Mouse (Mus musculus): Measurements from ENCODE around the gene Panx2. TPM values are rescaled to one million over a fixed set of nuclear protein-coding genes. Genes with fewer than 3 reads are reported as not detected.

Panx2 gene
- polyA plus RNA-seq, 1 experiment: 105 TPM

GRCm38 (mm10) chr15:89070606-89071005 is 11.1 kb downstream of the Panx2 start:
- Histone ChIP-seq H3K4me1 (ENCODE audit: control insufficient read depth, insufficient read depth, low read length) (no peaks in the 10 kb centered on the region; the same call in 1 of the 2 replicates), H3K27ac (ENCODE audit: insufficient read depth, low read length) (no peak overlapping the region), H3K4me3 (ENCODE audit: insufficient read depth, low read length) (no peak overlapping the region)
- TF ChIP-seq POLR2A (IDR thresholded peaks at IDR 0.05; ENCODE audit: extremely low read depth, insufficient read depth, low read length): no peak
- no peak for TF ChIP-seq CTCF (IDR thresholded peaks at IDR 0.05; ENCODE audit: extremely low read depth, insufficient read depth, low read length)

DNA sequence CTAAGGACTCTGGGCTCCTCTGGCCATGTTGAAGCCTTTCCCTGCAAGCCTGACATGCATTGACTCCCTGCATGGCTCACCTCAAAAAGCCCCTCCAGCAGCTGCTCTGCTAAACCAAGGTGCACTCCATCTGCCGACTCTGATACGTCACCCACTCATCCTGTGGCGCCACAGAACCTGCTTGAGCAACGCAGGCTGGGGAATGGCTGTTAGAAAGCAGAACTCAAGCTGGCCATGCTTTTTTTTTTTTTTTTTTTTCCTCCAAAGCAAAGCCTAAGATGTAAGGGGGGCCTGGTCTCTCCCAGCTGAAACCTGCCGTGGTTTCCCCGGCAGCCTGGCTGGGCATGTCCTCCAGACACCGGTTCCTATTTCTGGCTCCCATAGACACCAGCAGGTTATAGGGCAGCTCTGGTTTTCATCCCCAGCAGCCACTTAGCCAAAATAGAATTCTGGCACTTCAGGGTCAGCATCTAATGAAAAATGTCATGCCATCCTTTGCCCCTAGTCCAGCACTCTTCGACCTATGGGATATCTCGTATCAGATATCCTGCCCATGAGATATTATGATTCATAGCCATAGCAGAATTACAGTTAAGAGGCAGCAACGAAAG is 14.6 kb downstream of the Panx2 start:
- peaks cover 3% of the 10 kb centered on the region; the same call in 1 of the 2 replicates for H3K4me1 ChIP-seq (ENCODE audit: control insufficient read depth, insufficient read depth, low read length)
- TF ChIP-seq POLR2A (IDR thresholded peaks at IDR 0.05; ENCODE audit: extremely low read depth, insufficient read depth, low read length) (no peak), CTCF (IDR thresholded peaks at IDR 0.05; ENCODE audit: extremely low read depth, insufficient read depth, low read length) (no peak)
- no peak overlapping the region for H3K4me3 ChIP-seq (ENCODE audit: insufficient read depth, low read length)
- no peak overlapping the region for H3K27ac ChIP-seq (ENCODE audit: insufficient read depth, low read length)

DNA sequence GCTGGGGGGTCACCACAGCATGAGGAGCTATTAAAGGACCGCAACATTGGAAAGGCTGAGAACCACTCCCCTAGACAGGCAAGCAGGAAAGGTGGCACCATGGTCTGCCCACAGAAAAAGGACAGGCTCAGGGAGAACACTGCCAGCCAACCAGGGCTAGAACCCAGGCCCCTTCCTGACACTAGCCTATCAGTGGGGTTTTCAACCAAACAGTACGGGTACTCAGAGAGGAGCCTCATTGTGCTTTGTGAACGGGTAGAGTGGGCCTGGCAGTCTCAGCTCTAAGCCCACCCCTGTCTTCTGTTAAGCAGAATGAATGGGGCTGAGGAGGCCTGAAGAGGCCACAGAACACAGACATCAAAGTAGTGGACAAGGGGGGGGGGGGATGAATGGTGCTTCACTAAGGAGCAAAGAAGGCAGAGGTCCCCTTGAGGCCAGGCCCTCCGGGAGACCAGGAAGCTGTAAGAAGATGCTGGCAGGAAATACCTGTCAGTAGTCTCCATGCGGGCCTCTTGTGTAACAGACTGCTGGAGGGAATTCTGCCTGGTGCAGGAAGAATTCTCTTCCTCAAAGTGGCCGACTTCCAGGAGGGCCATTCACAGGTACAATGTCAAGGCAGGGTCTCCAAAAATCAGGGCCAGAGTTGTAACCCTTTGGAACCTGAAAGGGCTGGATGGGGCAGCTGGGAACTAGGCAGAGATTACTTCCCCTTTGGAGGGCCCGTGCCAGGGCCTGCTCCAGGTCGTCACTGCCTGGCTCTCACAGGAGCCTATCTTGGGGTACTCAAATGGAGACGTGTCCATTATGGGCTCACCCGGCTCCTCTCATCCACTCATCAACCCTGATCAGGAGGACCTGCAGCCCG is 15.3 kb downstream of the Panx2 start, which contains the start of gene Trabd:
Gene Trabd (plus strand): TSS at position 512 of the 865 bp plus-strand sequence.
- H3K4me1 ChIP-seq (ENCODE audit: control insufficient read depth, insufficient read depth, low read length): peaks cover 3% of the 10 kb centered on the region; the same call in 1 of the 2 replicates
- no peak for TF ChIP-seq POLR2A (IDR thresholded peaks at IDR 0.05; ENCODE audit: extremely low read depth, insufficient read depth, low read length)
- no peak for TF ChIP-seq CTCF (IDR thresholded peaks at IDR 0.05; ENCODE audit: extremely low read depth, insufficient read depth, low read length)
- H3K27ac ChIP-seq (ENCODE audit: insufficient read depth, low read length): peak within 1 kb of the TSS; percentile 62
- H3K4me3 ChIP-seq (ENCODE audit: insufficient read depth, low read length): peak within 1 kb of the TSS; percentile 48

GRCm38 (mm10) chr15:89075478-89076147 is 16.1 kb downstream of the Panx2 start:
- 0 out of 2 replicates have a peak, but pooled peaks have one; percentile 4 for TF ChIP-seq POLR2A (IDR thresholded peaks at IDR 0.05; ENCODE audit: extremely low read depth, insufficient read depth, low read length)
- no peak for TF ChIP-seq CTCF (IDR thresholded peaks at IDR 0.05; ENCODE audit: extremely low read depth, insufficient read depth, low read length)
- peaks cover 3% of the 10 kb centered on the region; the same call in 1 of the 2 replicates for H3K4me1 ChIP-seq (ENCODE audit: control insufficient read depth, insufficient read depth, low read length)
- H3K27ac ChIP-seq (ENCODE audit: insufficient read depth, low read length): peak overlapping the region; percentile 62
- peak overlapping the region; percentile 48 for H3K4me3 ChIP-seq (ENCODE audit: insufficient read depth, low read length)

DNA sequence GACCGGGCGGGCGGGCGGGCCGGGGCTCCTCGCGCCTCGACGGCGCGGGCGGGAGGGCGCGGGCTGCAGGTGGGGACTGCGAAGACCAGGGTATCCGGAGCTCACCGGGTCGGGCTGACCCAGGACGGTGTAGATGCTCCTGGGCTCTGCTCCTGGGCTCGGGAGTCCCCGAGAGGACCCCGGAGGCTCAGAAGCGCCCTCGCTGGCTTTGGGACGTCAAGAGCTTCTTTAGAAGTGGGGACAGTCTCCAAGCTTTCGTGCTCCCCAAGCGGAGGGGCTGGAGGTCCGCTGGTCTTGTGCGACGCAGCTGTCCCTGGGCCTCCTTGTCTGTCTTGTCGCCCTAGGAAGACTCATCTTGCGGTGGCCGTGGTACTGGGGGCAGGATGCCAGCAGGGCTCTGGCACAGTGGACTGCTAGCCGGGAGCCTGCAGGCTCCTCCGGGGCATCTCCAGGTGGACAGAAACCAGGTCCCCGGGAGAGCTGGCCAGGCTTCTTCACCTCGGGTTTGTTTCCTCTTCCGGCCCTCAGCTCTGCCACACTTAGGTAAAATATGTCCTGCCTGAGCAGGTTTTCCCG is 16.7 kb downstream of the Panx2 start:
- H3K4me3 ChIP-seq (ENCODE audit: insufficient read depth, low read length): peak overlapping the region; percentile 48
- no peak for TF ChIP-seq CTCF (IDR thresholded peaks at IDR 0.05; ENCODE audit: extremely low read depth, insufficient read depth, low read length)
- TF ChIP-seq POLR2A (IDR thresholded peaks at IDR 0.05; ENCODE audit: extremely low read depth, insufficient read depth, low read length): no peak
- H3K4me1 ChIP-seq (ENCODE audit: control insufficient read depth, insufficient read depth, low read length): peaks cover 3% of the 10 kb centered on the region; the same call in 1 of the 2 replicates
- H3K27ac ChIP-seq (ENCODE audit: insufficient read depth, low read length): no peak overlapping the region

DNA sequence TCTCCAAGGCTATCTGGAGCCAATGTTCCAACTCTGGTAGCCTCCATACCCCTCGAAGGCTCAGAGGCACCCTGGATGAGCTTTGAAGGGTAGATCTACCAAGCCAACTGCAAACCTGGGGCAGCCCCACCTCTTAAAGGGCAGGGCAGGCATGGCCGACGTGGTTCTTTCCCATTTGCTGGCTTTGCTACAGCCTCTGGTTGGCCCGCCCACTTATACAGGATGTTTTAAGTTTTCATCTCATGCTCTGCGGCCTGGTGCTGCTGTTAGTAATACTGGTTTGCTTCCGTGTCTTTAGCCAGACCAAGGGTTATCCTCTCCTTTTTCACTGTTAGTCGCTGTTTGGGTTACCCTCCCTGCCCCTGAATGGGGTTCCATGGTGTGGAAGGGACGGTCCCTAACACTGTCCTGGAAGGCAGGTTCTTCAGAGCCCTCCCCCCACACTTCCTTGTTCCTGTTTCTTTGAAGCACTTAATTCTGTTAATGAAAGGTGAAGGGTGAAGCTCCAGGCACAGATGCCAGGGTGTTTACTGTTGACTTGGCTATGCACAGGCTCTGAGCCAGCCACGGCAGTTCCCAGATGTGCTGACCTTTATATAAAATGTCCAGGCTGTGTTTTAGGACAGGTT is 18.8 kb downstream of the Panx2 start:
- no peak for TF ChIP-seq CTCF (IDR thresholded peaks at IDR 0.05; ENCODE audit: extremely low read depth, insufficient read depth, low read length)
- no peak for TF ChIP-seq POLR2A (IDR thresholded peaks at IDR 0.05; ENCODE audit: extremely low read depth, insufficient read depth, low read length)
- Histone ChIP-seq H3K4me1 (ENCODE audit: control insufficient read depth, insufficient read depth, low read length) (peaks cover 3% of the 10 kb centered on the region; the same call in 1 of the 2 replicates), H3K4me3 (ENCODE audit: insufficient read depth, low read length) (no peak overlapping the region), H3K27ac (ENCODE audit: insufficient read depth, low read length) (no peak overlapping the region)

GRCm38 (mm10) chr15:89083906-89084305 is 24.4 kb downstream of the Panx2 start:
- Histone ChIP-seq H3K4me1 (ENCODE audit: control insufficient read depth, insufficient read depth, low read length) (no peaks in the 10 kb centered on the region), H3K27ac (ENCODE audit: insufficient read depth, low read length) (no peak overlapping the region), H3K4me3 (ENCODE audit: insufficient read depth, low read length) (no peak overlapping the region)
- TF ChIP-seq POLR2A (IDR thresholded peaks at IDR 0.05; ENCODE audit: extremely low read depth, insufficient read depth, low read length) (no peak), CTCF (IDR thresholded peaks at IDR 0.05; ENCODE audit: extremely low read depth, insufficient read depth, low read length) (no peak)

DNA sequence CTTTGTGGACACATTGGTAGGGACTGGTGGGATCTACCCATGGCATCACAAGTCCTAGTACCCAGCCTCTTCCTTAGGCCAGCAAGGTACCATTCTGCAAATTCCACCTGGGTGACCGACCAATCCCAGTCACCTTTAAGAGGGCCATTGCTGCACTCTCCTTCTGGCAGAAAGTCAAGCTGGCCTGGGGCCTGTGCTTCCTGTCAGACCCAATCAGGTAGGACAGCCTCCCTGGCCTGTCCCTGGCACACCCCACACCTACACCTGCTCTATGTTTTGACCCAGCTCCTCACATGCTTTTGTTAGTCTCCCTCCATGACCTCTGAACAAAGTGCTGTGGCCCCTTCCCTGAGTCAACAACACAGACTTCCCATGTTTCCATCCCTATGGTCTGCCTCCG is 25.3 kb downstream of the Panx2 start:
- H3K4me3 ChIP-seq (ENCODE audit: insufficient read depth, low read length): no peak overlapping the region
- TF ChIP-seq CTCF (IDR thresholded peaks at IDR 0.05; ENCODE audit: extremely low read depth, insufficient read depth, low read length): no peak
- TF ChIP-seq POLR2A (IDR thresholded peaks at IDR 0.05; ENCODE audit: extremely low read depth, insufficient read depth, low read length): no peak
- no peaks in the 10 kb centered on the region for H3K4me1 ChIP-seq (ENCODE audit: control insufficient read depth, insufficient read depth, low read length)
- no peak overlapping the region for H3K27ac ChIP-seq (ENCODE audit: insufficient read depth, low read length)
